8 mouse cellular contexts compared by ENCODE assay signal in genomic region chr5:121329333-121330058, GRCm38 (mm10). TPM values are rescaled to one million over a fixed set of nuclear protein-coding genes. Genes with fewer than 3 reads are reported as not detected.
A peak's percentile ranks its signal among the peaks of the same experiment; 100 is the strongest.
DNase-seq lines count a peak whose midpoint lies in the region; ATAC-seq and TF ChIP-seq lines count a peak whose summit lies in the region.

No protein-coding gene starts in this region.

- DNase-seq in layer of hippocampus, adult 2 months (ENCODE audit: low spot score in 2 of 2): no peak
- no peak for DNase-seq in layer of hippocampus, postnatal 36 days
- peak; percentile 37 for DNase-seq in lung, adult 2 months
- peak; percentile 26 for DNase-seq in splenic B cell, adult 2 months (ENCODE audit: low read depth, low spot score)
- DNase-seq in urinary bladder, postnatal 36 days (ENCODE audit: low spot score in 2 of 2): no peak
- no peak for DNase-seq in right cerebral cortex, postnatal 10 days (ENCODE audit: low spot score in 2 of 2)

- H3K9me3 ChIP-seq in forebrain, embryonic 12.5 days: no peaks in the 10 kb centered on the region
- H3K9me3 ChIP-seq in intestine, postnatal 0 days (ENCODE audit: control insufficient read depth): no peaks in the 10 kb centered on the region

- peak overlapping the region; percentile 74 for H3K27ac ChIP-seq in layer of hippocampus, adult 2 months
- no peak overlapping the region for H3K27ac ChIP-seq in forebrain, embryonic 12.5 days
- no peak overlapping the region for H3K27ac ChIP-seq in intestine, postnatal 0 days (ENCODE audit: low read depth, low read length)

- no peak for TF ChIP-seq CTCF in layer of hippocampus, adult 2 months (conservative IDR thresholded peaks at IDR 0.05)
- TF ChIP-seq CTCF in intestine, postnatal 0 days (IDR thresholded peaks at IDR 0.05; ENCODE audit: low read depth): no peak
- TF ChIP-seq CTCF in lung, adult 2 months (IDR thresholded peaks at IDR 0.05; ENCODE audit: insufficient read depth, low read length): no peak

- TF ChIP-seq POLR2A in lung, adult 2 months (IDR thresholded peaks at IDR 0.05; ENCODE audit: borderline replicate concordance, extremely low read depth, low read depth, low read length): peak; percentile 10; the same call in 1 of the 2 replicates

- H3K4me3 ChIP-seq in layer of hippocampus, adult 2 months: no peak overlapping the region; the same call in 1 of the 2 replicates
- peak overlapping the region; percentile 9; the same call in 1 of the 2 replicates for H3K4me3 ChIP-seq in forebrain, embryonic 12.5 days (replicated peaks)
- peak overlapping the region; percentile 11 for H3K4me3 ChIP-seq in intestine, postnatal 0 days (ENCODE audit: low read depth, low read length)
- peak overlapping the region; percentile 38 for H3K4me3 ChIP-seq in lung, adult 2 months (replicated peaks; ENCODE audit: extremely low read depth, low read depth, low read length)

- H3K4me1 ChIP-seq in forebrain, embryonic 12.5 days: no peaks in the 10 kb centered on the region
- H3K4me1 ChIP-seq in intestine, postnatal 0 days (replicated peaks; ENCODE audit: control insufficient read depth, insufficient read depth, low read length): no peaks in the 10 kb centered on the region
- H3K4me1 ChIP-seq in lung, adult 2 months (ENCODE audit: control insufficient read depth, insufficient read depth, low read length): 0 out of 2 replicates have a peak, but pooled peaks cover 5% of the 10 kb centered on the region

- no peaks in the 10 kb centered on the region for H3K27me3 ChIP-seq in forebrain, embryonic 12.5 days
- H3K27me3 ChIP-seq in intestine, postnatal 0 days (replicated peaks; ENCODE audit: control insufficient read depth, insufficient read depth, low read length): no peaks in the 10 kb centered on the region
- no peaks in the 10 kb centered on the region for H3K27me3 ChIP-seq in splenic B cell, adult 2 months (ENCODE audit: control insufficient read depth, insufficient read depth, low read length, poor library complexity, severe bottlenecking)

- ATAC-seq in forebrain, embryonic 12.5 days (ENCODE audit: low FRiP score): no peak
- ATAC-seq in intestine, postnatal 0 days: no peak

- no peak overlapping the region for H3K9ac ChIP-seq in forebrain, embryonic 12.5 days
- no peak overlapping the region for H3K9ac ChIP-seq in intestine, postnatal 0 days (ENCODE audit: low read depth, low read length)

- H3K36me3 ChIP-seq in forebrain, embryonic 12.5 days (replicated peaks): peaks cover 87% of the 10 kb centered on the region
- peaks cover 80% of the 10 kb centered on the region for H3K36me3 ChIP-seq in intestine, postnatal 0 days (ENCODE audit: control insufficient read depth, insufficient read depth)
- H3K36me3 ChIP-seq in splenic B cell, adult 2 months (ENCODE audit: control insufficient read depth, insufficient read depth, low read length, poor library complexity, severe bottlenecking): peaks cover 8% of the 10 kb centered on the region

- WGBS in forebrain, embryonic 12.5 days: 87% methylated on average over 11 of the region's 11 CpGs
- 67% methylated on average over 11 of the region's 11 CpGs for WGBS in intestine, postnatal 0 days
- WGBS in lung, adult 2 months: 43% methylated on average over 11 of the region's 11 CpGs

- peak overlapping the region; percentile 27; the same call in 1 of the 2 replicates for H3K4me2 ChIP-seq in forebrain, embryonic 12.5 days
- H3K4me2 ChIP-seq in intestine, postnatal 0 days (replicated peaks; ENCODE audit: low read depth): 0 out of 2 replicates have a peak overlapping the region, but pooled peaks have one; percentile 30

RNA-seq across cellular contexts. Expression of gene Trafd1, which starts 55.9 kb away (rescaled TPM):
- 10 to 100 TPM; 79.8 to 82.8 TPM for total RNA-seq in layer of hippocampus, adult 2 months (2021)
- 10 to 100 TPM; 75.3 to 78.4 TPM for total RNA-seq in layer of hippocampus, postnatal 36 days (2021)
- polyA plus RNA-seq in forebrain, embryonic 12.5 days (2016; fragmentation: Nextera tagmentation; extraction: Ambion mirVana): 103 and 109 TPM in 2 replicates
- polyA plus RNA-seq in intestine, postnatal 0 days (2015; fragmentation: Nextera tagmentation; extraction: Ambion mirVana): 99.1 and 100 TPM in 2 replicates
- 83.8 and 108 TPM in 2 replicates for polyA plus RNA-seq in lung, adult 2 months (2012; rRNA removed)

Comparison
In these comparisons a context has a peak if more than half of its experiments do, and no peak if none do; other contexts are left out.
1. DNase-seq: peak in lung, adult 2 months (single experiment) and splenic B cell, adult 2 months (single experiment); none in layer of hippocampus, adult 2 months (0 of 2), layer of hippocampus, postnatal 36 days (0 of 2), urinary bladder, postnatal 36 days (0 of 2) and right cerebral cortex, postnatal 10 days (0 of 2).